Mouse (Mus musculus): Measurements from ENCODE around the gene Cwh43. TPM values are rescaled to one million over a fixed set of nuclear protein-coding genes. Genes with fewer than 3 reads are reported as not detected.
A peak's percentile ranks its signal among the peaks of the same experiment; 100 is the strongest.

The Cwh43 gene
- total and polyA plus RNA-seq, 3 experiments = not detected

GRCm38 (mm10) chr5:73486451-73486850, 80.6 kb downstream of the Cwh43 start:
- TF ChIP-seq POLR2A (IDR thresholded peaks at IDR 0.05; ENCODE audit: insufficient read depth, low read depth, low read length) (no peak), EP300 (IDR thresholded peaks at IDR 0.05; ENCODE audit: insufficient read depth, low read depth, low read length) (no peak), CTCF (IDR thresholded peaks at IDR 0.05) (no peak)
- DNase-seq = no peak
- no peak overlapping the region for H3K9ac ChIP-seq (ENCODE audit: low read depth, low read length)
- peaks cover 2% of the 10 kb centered on the region; the same call in 1 of the 2 replicates for H3K4me1 ChIP-seq (ENCODE audit: control insufficient read depth, insufficient read depth, low read length)
- H3K4me3 ChIP-seq = no peak overlapping the region
- no peaks in the 10 kb centered on the region for H3K27me3 ChIP-seq (ENCODE audit: control insufficient read depth, insufficient read depth, low read length)
- no peaks in the 10 kb centered on the region for H3K36me3 ChIP-seq (ENCODE audit: control insufficient read depth, insufficient read depth, low read length)
- 53% methylated on average over 4 of the region's 4 CpGs for WGBS
- H3K27ac ChIP-seq = no peak overlapping the region
- intact Hi-C loops (cut with DNase I) = loop anchor here (10.0 kb wide), 1 partner anchor 572 kb away; the partner anchor contains the start of gene Slain2
- H3K79me2 ChIP-seq (replicated peaks; ENCODE audit: control insufficient read depth, insufficient read depth, low read length) = no peaks in the 10 kb centered on the region

- peaks cover 2% of the 10 kb centered on the region; the same call in 1 of the 2 replicates for H3K4me1 ChIP-seq (ENCODE audit: control insufficient read depth, insufficient read depth, low read length)
- intact Hi-C loops (cut with DNase I) = loop anchor here (5.0 to 10.0 kb wide), 3 partner anchors 147 to 575 kb away; partner anchors contain the start of genes Ociad1 and Slain2
- WGBS = 6% methylated on average over 14 of the region's 14 CpGs
- H3K27me3 ChIP-seq (ENCODE audit: control insufficient read depth, insufficient read depth, low read length) = no peaks in the 10 kb centered on the region
- peak overlapping the region; percentile 68 for H3K27ac ChIP-seq
- H3K9ac ChIP-seq (ENCODE audit: low read depth, low read length) = peak overlapping the region; percentile 36
- no peak for DNase-seq
- no peak for TF ChIP-seq CTCF (IDR thresholded peaks at IDR 0.05)
- TF ChIP-seq EP300 (IDR thresholded peaks at IDR 0.05; ENCODE audit: insufficient read depth, low read depth, low read length) = no peak
- no peak for TF ChIP-seq POLR2A (IDR thresholded peaks at IDR 0.05; ENCODE audit: insufficient read depth, low read depth, low read length)
- no peaks in the 10 kb centered on the region for H3K36me3 ChIP-seq (ENCODE audit: control insufficient read depth, insufficient read depth, low read length)
- H3K4me3 ChIP-seq = peak overlapping the region; percentile 66
- no peaks in the 10 kb centered on the region for H3K79me2 ChIP-seq (replicated peaks; ENCODE audit: control insufficient read depth, insufficient read depth, low read length)
These were observed 84.0 kb downstream of the Cwh43 start for GRCm38 (mm10) chr5:73489915-73490314.

- under 1% methylated on average over 37 of the region's 37 CpGs for WGBS
- intact Hi-C loops (cut with DNase I) = loop anchor here (5.0 to 10.0 kb wide), 2 partner anchors 147 to 196 kb away; partner anchors contain the start of gene Ociad1
These were observed 84.8 kb downstream of the Cwh43 start for GRCm38 (mm10) chr5:73490596-73491073.

GRCm38 (mm10) chr5:73491074-73491836, 85.4 kb downstream of the Cwh43 start:
- Histone ChIP-seq H3K9ac (ENCODE audit: low read depth, low read length) (peak overlapping the region; percentile 84), H3K36me3 (ENCODE audit: control insufficient read depth, insufficient read depth, low read length) (no peaks in the 10 kb centered on the region), H3K4me1 (ENCODE audit: control insufficient read depth, insufficient read depth, low read length) (peaks cover 2% of the 10 kb centered on the region; the same call in 1 of the 2 replicates), H3K79me2 (replicated peaks; ENCODE audit: control insufficient read depth, insufficient read depth, low read length) (no peaks in the 10 kb centered on the region), H3K27ac (peak overlapping the region; percentile 80), H3K4me3 (peak overlapping the region; percentile 95), H3K27me3 (ENCODE audit: control insufficient read depth, insufficient read depth, low read length) (no peaks in the 10 kb centered on the region)
- TF ChIP-seq POLR2A (IDR thresholded peaks at IDR 0.05; ENCODE audit: insufficient read depth, low read depth, low read length) = peak; percentile 57; the same call in 1 of the 2 replicates
- TF ChIP-seq EP300 (IDR thresholded peaks at IDR 0.05; ENCODE audit: insufficient read depth, low read depth, low read length) = no peak
- peak; percentile 29; the same call in 1 of the 2 replicates for TF ChIP-seq CTCF (IDR thresholded peaks at IDR 0.05)
- intact Hi-C loops (cut with DNase I) = loop anchor here (5.0 to 10.0 kb wide), 2 partner anchors 146 to 196 kb away; partner anchors contain the start of gene Ociad1
- WGBS = 1% methylated on average over 67 of the region's 70 CpGs
- DNase-seq = peak in 1 of 2 experiments; percentile 36

More at GRCm38 (mm10) chr5:73490596-73491073, 84.8 kb downstream of the Cwh43 start:
- peak; percentile 98 to 100 for DNase-seq
- no peaks in the 10 kb centered on the region for H3K27me3 ChIP-seq (ENCODE audit: control insufficient read depth, insufficient read depth, low read length)
- peaks cover 2% of the 10 kb centered on the region; the same call in 1 of the 2 replicates for H3K4me1 ChIP-seq (ENCODE audit: control insufficient read depth, insufficient read depth, low read length)
- H3K4me3 ChIP-seq = peak overlapping the region; percentile 95
- peak; percentile 58 for TF ChIP-seq CTCF (IDR thresholded peaks at IDR 0.05)
- TF ChIP-seq POLR2A (IDR thresholded peaks at IDR 0.05; ENCODE audit: insufficient read depth, low read depth, low read length) = peak; percentile 91
- peak; percentile 51; the same call in 1 of the 2 replicates for TF ChIP-seq EP300 (IDR thresholded peaks at IDR 0.05; ENCODE audit: insufficient read depth, low read depth, low read length)
- H3K27ac ChIP-seq = peak overlapping the region; percentile 80
- no peaks in the 10 kb centered on the region for H3K79me2 ChIP-seq (replicated peaks; ENCODE audit: control insufficient read depth, insufficient read depth, low read length)
- no peaks in the 10 kb centered on the region for H3K36me3 ChIP-seq (ENCODE audit: control insufficient read depth, insufficient read depth, low read length)
- peak overlapping the region; percentile 36 for H3K9ac ChIP-seq (ENCODE audit: low read depth, low read length)

- no peaks in the 10 kb centered on the region for H3K79me2 ChIP-seq (replicated peaks; ENCODE audit: control insufficient read depth, insufficient read depth, low read length)
- no peaks in the 10 kb centered on the region for H3K27me3 ChIP-seq (ENCODE audit: control insufficient read depth, insufficient read depth, low read length)
- TF ChIP-seq POLR2A (IDR thresholded peaks at IDR 0.05; ENCODE audit: insufficient read depth, low read depth, low read length) = peak; percentile 64
- TF ChIP-seq CTCF (IDR thresholded peaks at IDR 0.05) = no peak
- TF ChIP-seq EP300 (IDR thresholded peaks at IDR 0.05; ENCODE audit: insufficient read depth, low read depth, low read length) = 0 out of 2 replicates have a peak, but pooled peaks have one; percentile 25
- H3K27ac ChIP-seq = peak overlapping the region; percentile 76
- peak overlapping the region; percentile 95 for H3K4me3 ChIP-seq
- H3K4me1 ChIP-seq (ENCODE audit: control insufficient read depth, insufficient read depth, low read length) = peaks cover 2% of the 10 kb centered on the region; the same call in 1 of the 2 replicates
- H3K9ac ChIP-seq (ENCODE audit: low read depth, low read length) = peak overlapping the region; percentile 84
- H3K36me3 ChIP-seq (ENCODE audit: control insufficient read depth, insufficient read depth, low read length) = no peaks in the 10 kb centered on the region
- intact Hi-C loops (cut with DNase I) = loop anchor here (5.0 to 10.0 kb wide), 2 partner anchors 145 to 197 kb away; partner anchors contain the start of gene Ociad1
- peak; percentile 86 to 89 for DNase-seq
- under 1% methylated on average over 57 of the region's 59 CpGs for WGBS
These were observed 86.2 kb downstream of the Cwh43 start for GRCm38 (mm10) chr5:73491837-73492720.
